Mouse (Mus musculus) testis, adult 2 months (tissue): ENCODE results near the gene Mafg.
"Not testable (repeated sequence)": the region's sequence is repeated elsewhere in the genome, so short reads cannot be mapped to it uniquely, and the experiment has no call there.

Experiments
- CTCF ChIP-seq: fragments of 200-500 bp; IDR thresholded peaks from 2 replicates; pipeline ENCODE4 v1.5.1; 2012; ENCODE audit warnings: low read depth, mild to moderate bottlenecking, inconsistent platforms, low read length, moderate library complexity; ENCODE audit not compliant: control insufficient read depth, insufficient read depth, insufficient replicate concordance
- POLR2A ChIP-seq: fragments of 200-500 bp; IDR thresholded peaks from 2 replicates; pipeline ENCODE4 v1.6.1; 2012; ENCODE audit warnings: low read depth, mild to moderate bottlenecking, inconsistent platforms, low read length, moderate library complexity; ENCODE audit not compliant: control insufficient read depth

GRCm38 (mm10) chr11:120582982-120583293, 50.5 kb downstream of the Mafg start:
- TF ChIP-seq CTCF, POLR2A: not testable (repeated sequence)
